Mouse (Mus musculus) intestine, embryonic 16.5 days (tissue): ENCODE results near the gene Ctdspl. TPM values are rescaled to one million over a fixed set of nuclear protein-coding genes. Genes with fewer than 3 reads are reported as not detected.

Experiments
- ATAC-seq: fragments of 200-750 bp; cut with Nextera tagmentation; 2 replicates; pipeline ENCODE4 v1.8.0; 2017; ENCODE audit warnings: moderate TSS enrichment, moderate library complexity
- H3K27ac ChIP-seq: fragments of 300-500 bp; sonication (generic); 2 replicates; pipeline ENCODE4 v1.5.1; 2014; ENCODE audit warnings: mild to moderate bottlenecking, low read length
- H3K27me3 ChIP-seq: fragments of 300-500 bp; sonication (generic); replicated peaks from 2 replicates; pipeline ENCODE4 v1.6.1; 2014; ENCODE audit warnings: low read length, control low read depth, mixed read lengths; ENCODE audit not compliant: control insufficient read depth, insufficient read depth
- H3K36me3 ChIP-seq: fragments of 300-500 bp; sonication (generic); 2 replicates; pipeline ENCODE4 v1.6.1; 2014; ENCODE audit warnings: low read length, control low read depth; ENCODE audit not compliant: control insufficient read depth, insufficient read depth
- H3K4me1 ChIP-seq: fragments of 300-500 bp; sonication (generic); 2 replicates; pipeline ENCODE4 v1.6.1; 2014; ENCODE audit warnings: low read length, control low read depth, mixed read lengths; ENCODE audit not compliant: control insufficient read depth, insufficient read depth
- H3K4me2 ChIP-seq: fragments of 300-500 bp; sonication (generic); 2 replicates; pipeline ENCODE4 v1.6.1; 2014; ENCODE audit warnings: low read depth, low read length, control low read depth
- H3K4me3 ChIP-seq: fragments of 300-500 bp; sonication (generic); 2 replicates; pipeline ENCODE4 v1.5.1; 2014; ENCODE audit warnings: mild to moderate bottlenecking, low read length
- H3K9ac ChIP-seq: fragments of 300-500 bp; sonication (generic); 2 replicates; pipeline ENCODE4 v1.6.1; 2014; ENCODE audit warnings: low read depth, low read length
- H3K9me3 ChIP-seq: fragments of 300-500 bp; sonication (generic); 2 replicates; pipeline ENCODE4 v1.6.1; 2016; ENCODE audit warnings: low read length, control low read depth; ENCODE audit not compliant: control insufficient read depth
- WGBS: fragments of 180-500 bp; shearing (Covaris S2); extraction: QIAGEN DNeasy Blood & Tissue Kit; methylation state at CpG from one replicate; pipeline ENCODE4 v1.1.7; 2014; 5-methylcytosine and 5-hydroxymethylcytosine counted together
- polyA plus RNA-seq: library from polyadenylated mRNA; unstranded; fragments of >200 nt; fragmentation: Nextera tagmentation; extraction: Ambion mirVana; gene quantifications from 2 replicates; pipeline ENCODE4 v1.2.1, GENCODE M21; 2015

The Ctdspl gene
- polyA plus RNA-seq, 1 experiment from 2014 or later = 17.6 TPM

DNA sequence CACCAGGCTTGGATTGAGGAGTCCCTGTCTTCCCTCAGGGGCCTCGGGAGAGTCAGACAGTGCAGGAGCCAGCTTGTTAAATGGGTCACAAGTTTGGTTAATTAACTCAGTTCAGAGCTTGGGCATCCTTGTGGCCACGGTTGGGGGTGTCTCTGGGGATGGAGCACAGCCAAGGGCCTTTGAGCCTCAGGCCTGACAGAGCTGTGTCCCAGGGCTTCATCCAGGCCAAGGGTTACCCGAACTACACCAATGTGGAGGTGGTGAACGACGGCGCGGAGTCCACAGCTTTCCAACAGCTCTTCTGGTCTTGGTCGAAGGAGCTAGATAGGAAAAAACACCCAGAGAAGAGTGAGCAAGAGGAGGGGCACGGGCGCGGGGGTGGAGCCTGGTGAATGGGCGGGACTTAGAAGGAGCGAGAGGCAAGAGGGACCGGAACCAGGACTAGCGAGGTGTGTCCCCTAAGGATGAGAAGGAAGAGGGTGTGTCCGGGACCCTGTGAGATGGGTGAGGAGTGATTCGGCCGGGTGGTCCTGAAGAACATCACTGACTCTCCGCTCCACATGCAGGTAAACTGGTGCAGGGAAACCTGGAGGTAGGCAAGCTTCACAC, 136.9 kb downstream of the Ctdspl start:
- H3K4me3 ChIP-seq = no peak overlapping the region
- H3K27ac ChIP-seq = no peak overlapping the region
- H3K27me3 ChIP-seq = no peaks in the 10 kb centered on the region
- H3K4me2 ChIP-seq = no peak overlapping the region
- 40% methylated on average over 19 of the region's 19 CpGs for WGBS
- H3K9ac ChIP-seq = no peak overlapping the region
- H3K9me3 ChIP-seq = no peaks in the 10 kb centered on the region
- H3K4me1 ChIP-seq = peaks cover 4% of the 10 kb centered on the region; the same call in 1 of the 2 replicates
- H3K36me3 ChIP-seq = no peaks in the 10 kb centered on the region
- ATAC-seq = no peak

DNA sequence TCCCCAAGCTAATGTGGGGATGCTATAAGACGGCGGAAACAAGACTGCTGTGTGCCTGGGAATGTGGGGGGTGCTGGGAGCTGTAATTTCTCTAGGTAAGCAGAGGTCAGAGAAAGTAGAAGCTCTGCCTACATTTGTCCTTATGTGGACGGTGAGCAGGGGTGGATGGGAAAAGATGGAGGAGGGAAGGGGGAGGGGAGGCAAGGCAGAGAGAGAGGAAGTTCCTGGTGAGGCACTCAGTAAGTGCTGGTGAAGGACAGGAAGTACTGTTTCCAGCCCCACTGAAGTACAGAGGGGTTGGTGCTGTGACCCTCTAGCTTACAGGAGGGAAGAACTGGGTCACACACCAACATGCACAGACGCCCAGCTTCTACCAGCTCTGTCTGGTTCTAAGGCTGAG, 138.0 kb downstream of the Ctdspl start:
- Histone ChIP-seq H3K36me3 (no peaks in the 10 kb centered on the region), H3K4me1 (peaks cover 4% of the 10 kb centered on the region; the same call in 1 of the 2 replicates), H3K9me3 (no peaks in the 10 kb centered on the region), H3K27ac (0 out of 2 replicates have a peak overlapping the region, but pooled peaks have one; percentile 9), H3K4me2 (no peak overlapping the region), H3K27me3 (no peaks in the 10 kb centered on the region), H3K4me3 (no peak overlapping the region), H3K9ac (no peak overlapping the region)
- WGBS = 63% methylated on average over 4 of the region's 4 CpGs
- no peak for ATAC-seq

DNA sequence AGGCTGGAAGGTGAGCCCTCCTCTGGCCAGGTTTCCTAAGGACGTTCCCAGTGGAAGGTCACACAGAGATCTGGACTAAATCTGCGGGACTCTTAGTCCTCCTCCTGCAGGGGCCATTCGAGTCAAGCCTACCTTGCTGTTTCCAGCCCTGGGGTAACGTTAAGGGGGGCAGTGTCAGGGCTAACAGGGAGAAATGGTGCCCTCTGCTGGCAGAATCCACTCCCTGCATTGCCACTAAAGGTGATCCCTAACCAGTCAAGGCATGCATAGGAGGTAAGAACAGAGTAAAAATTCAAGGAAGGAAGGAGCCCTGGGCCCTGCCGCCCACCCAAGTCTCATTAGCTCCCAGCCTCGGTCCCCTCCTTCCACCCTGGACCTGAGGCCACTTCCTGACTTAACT, 141.3 kb downstream of the Ctdspl start:
- Histone ChIP-seq H3K27ac (no peak overlapping the region), H3K9me3 (no peaks in the 10 kb centered on the region)
- peak; percentile 54 for ATAC-seq

DNA sequence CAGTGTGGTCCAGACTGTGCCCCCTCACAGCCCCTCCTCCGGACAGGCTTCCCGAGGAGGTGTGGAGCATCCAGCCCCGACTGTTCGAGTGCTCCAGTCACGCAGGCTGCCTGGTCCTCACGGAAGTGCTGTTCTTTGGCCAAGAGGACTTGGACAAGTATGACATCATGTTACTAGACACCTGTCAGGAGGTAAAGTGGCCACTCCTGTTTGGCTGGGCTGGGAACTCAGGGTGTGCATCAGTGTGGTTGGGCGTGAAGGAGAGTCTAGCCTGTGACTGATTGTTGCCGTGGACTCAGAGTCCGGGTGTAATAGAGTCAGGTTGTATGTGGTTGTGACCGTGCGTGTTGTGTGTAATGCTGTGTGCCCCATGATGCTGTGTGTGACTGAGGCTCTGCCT, 142.0 kb downstream of the Ctdspl start:
- Histone ChIP-seq H3K9me3 (no peaks in the 10 kb centered on the region), H3K4me2 (no peak overlapping the region), H3K4me1 (peaks cover 4% of the 10 kb centered on the region; the same call in 1 of the 2 replicates), H3K27me3 (no peaks in the 10 kb centered on the region), H3K27ac (no peak overlapping the region), H3K4me3 (no peak overlapping the region), H3K9ac (no peak overlapping the region), H3K36me3 (no peaks in the 10 kb centered on the region)
- 85% methylated on average over 11 of the region's 11 CpGs for WGBS
- ATAC-seq = peak; percentile 20; the same call in 1 of the 2 replicates

More for the DNA sequence above, 141.3 kb downstream of the Ctdspl start:
- Histone ChIP-seq H3K27me3 (no peaks in the 10 kb centered on the region), H3K9ac (no peak overlapping the region), H3K4me3 (no peak overlapping the region), H3K36me3 (no peaks in the 10 kb centered on the region), H3K4me1 (peaks cover 4% of the 10 kb centered on the region; the same call in 1 of the 2 replicates), H3K4me2 (no peak overlapping the region)
- under 1% methylated on average over 6 of the region's 6 CpGs for WGBS

GRCm38 (mm10) chr9:119070173-119070825, 144.0 kb downstream of the Ctdspl start:
- H3K4me1 ChIP-seq = no peaks in the 10 kb centered on the region
- H3K9me3 ChIP-seq = no peaks in the 10 kb centered on the region
- H3K9ac ChIP-seq = no peak overlapping the region
- 77% methylated on average over 13 of the region's 13 CpGs for WGBS
- ATAC-seq = no peak
- no peaks in the 10 kb centered on the region for H3K27me3 ChIP-seq
- no peak overlapping the region for H3K4me2 ChIP-seq
- no peaks in the 10 kb centered on the region for H3K36me3 ChIP-seq
- no peak overlapping the region for H3K4me3 ChIP-seq
- H3K27ac ChIP-seq = no peak overlapping the region

GRCm38 (mm10) chr9:119071786-119072185, 145.5 kb downstream of the Ctdspl start:
- no peaks in the 10 kb centered on the region for H3K4me1 ChIP-seq
- ATAC-seq = no peak
- no peaks in the 10 kb centered on the region for H3K9me3 ChIP-seq
- H3K9ac ChIP-seq = no peak overlapping the region
- no peaks in the 10 kb centered on the region for H3K36me3 ChIP-seq
- no peaks in the 10 kb centered on the region for H3K27me3 ChIP-seq
- WGBS = 77% methylated on average over 9 of the region's 9 CpGs
- no peak overlapping the region for H3K4me3 ChIP-seq
- H3K27ac ChIP-seq = no peak overlapping the region
- no peak overlapping the region for H3K4me2 ChIP-seq

DNA sequence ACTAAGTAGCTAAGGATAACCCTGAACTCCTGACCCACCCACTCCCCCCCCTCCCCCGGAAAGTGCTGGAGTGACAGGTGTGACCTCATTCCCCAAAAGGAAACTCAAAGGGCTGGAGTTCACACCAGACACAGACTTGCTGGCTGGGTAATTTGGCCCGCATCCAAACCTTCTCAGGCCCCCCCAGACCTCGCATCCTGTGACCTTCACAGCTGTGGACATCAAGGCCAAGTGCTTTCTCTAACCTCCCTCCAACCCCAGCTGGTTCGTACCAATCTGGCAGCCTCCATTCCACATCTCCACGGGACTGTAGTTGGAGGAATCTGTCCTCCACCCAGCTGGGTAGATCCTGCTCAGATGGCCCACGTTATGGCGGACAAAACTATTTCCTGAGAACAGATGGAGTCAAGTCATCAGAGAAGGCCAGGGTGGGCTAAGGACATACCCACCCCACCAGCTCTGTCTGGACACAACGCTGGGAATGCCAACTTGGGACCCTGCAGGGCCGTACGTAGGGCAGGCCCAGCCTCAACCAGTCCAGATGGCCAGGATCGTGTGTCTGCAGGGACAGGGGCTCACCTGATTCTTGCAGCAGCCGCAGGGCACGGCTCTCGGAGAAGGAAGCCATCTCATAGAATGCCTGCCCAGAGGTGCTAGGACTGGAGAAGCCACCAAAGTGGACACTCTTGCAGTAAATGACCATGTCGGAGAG, 147.1 kb downstream of the Ctdspl start:
- Histone ChIP-seq H3K4me2 (no peak overlapping the region), H3K4me1 (no peaks in the 10 kb centered on the region), H3K27me3 (no peaks in the 10 kb centered on the region), H3K9ac (no peak overlapping the region), H3K36me3 (no peaks in the 10 kb centered on the region), H3K9me3 (no peaks in the 10 kb centered on the region), H3K4me3 (no peak overlapping the region), H3K27ac (no peak overlapping the region)
- ATAC-seq = no peak
- 73% methylated on average over 15 of the region's 15 CpGs for WGBS

GRCm38 (mm10) chr9:119075685-119076084, 149.4 kb downstream of the Ctdspl start:
- 68% methylated on average over 16 of the region's 16 CpGs for WGBS
- H3K9ac ChIP-seq = no peak overlapping the region
- no peak overlapping the region for H3K4me2 ChIP-seq
- no peaks in the 10 kb centered on the region for H3K9me3 ChIP-seq
- no peaks in the 10 kb centered on the region for H3K36me3 ChIP-seq
- H3K27ac ChIP-seq = no peak overlapping the region
- H3K4me1 ChIP-seq = no peaks in the 10 kb centered on the region; the same call in 1 of the 2 replicates
- peak; percentile 41; the same call in 1 of the 2 replicates for ATAC-seq
- H3K27me3 ChIP-seq = no peaks in the 10 kb centered on the region
- H3K4me3 ChIP-seq = no peak overlapping the region

GRCm38 (mm10) chr9:119080040-119080675, 153.9 kb downstream of the Ctdspl start:
- H3K4me1 ChIP-seq = peaks cover 24% of the 10 kb centered on the region
- no peaks in the 10 kb centered on the region for H3K36me3 ChIP-seq
- H3K4me2 ChIP-seq = 0 out of 2 replicates have a peak overlapping the region, but pooled peaks have one; percentile 9
- peak overlapping the region; percentile 72 for H3K27ac ChIP-seq
- no peaks in the 10 kb centered on the region for H3K9me3 ChIP-seq
- 53% methylated on average over 5 of the region's 5 CpGs for WGBS
- no peaks in the 10 kb centered on the region for H3K27me3 ChIP-seq
- H3K9ac ChIP-seq = no peak overlapping the region
- ATAC-seq = peak; percentile 68
- H3K4me3 ChIP-seq = no peak overlapping the region
